Mouse (Mus musculus): ENCODE measurements around the gene Dvl1. TPM values are rescaled to one million over a fixed set of nuclear protein-coding genes. Genes with fewer than 3 reads are reported as not detected.

Gene Dvl1
- polyA plus RNA-seq (2012; rRNA removed), result 98.5 and 132 TPM in 2 replicates

DNA sequence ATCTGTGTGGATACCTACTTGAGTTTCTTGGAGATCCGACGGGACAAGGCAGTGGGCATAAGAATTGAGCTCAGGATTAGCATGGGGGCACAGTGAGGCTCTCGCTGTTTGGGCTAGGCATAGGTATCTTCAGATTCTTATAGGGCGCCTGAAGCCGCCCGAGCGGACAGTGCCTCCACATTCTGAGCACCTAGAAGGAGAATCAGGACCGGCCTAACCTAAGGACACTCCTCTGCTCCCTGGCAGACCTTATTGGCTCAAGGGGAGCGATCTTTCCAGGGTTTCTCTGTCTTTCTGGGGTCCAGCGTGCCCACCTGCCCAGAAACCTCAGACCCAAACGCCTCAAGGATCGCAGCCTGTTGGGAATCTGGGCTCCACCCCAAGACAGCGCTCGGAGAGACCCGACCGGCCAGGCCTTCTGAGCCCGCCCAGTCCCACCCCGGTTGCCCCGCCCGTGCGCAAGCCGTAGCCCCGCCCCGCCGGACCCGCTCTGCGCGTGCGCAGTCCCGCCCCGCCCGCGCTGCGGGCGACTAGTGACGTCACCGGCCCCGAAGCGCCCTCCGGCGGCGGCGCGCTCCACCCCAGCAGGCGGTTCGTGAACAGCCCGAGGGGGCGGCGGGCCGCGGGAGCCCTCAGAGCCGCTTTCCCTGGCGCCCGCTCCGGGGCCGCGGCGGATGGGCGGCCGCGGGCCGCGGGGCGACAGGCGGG, at the start of gene Dvl1:
Dvl1 (plus strand) TSS at position 532 of the 708 bp plus-strand sequence.
- Histone ChIP-seq H3K27ac (ENCODE audit: insufficient read depth, low read length) (peak within 1 kb of the TSS; percentile 61), H3K4me3 (ENCODE audit: extremely low read depth, insufficient read depth, insufficient read length) (peak within 1 kb of the TSS; percentile 75), H3K36me3 (ENCODE audit: control insufficient read depth, insufficient read depth, low read length) (no peaks in the 10 kb centered on the region), H3K4me1 (ENCODE audit: control insufficient read depth, insufficient read depth, insufficient read length) (peaks cover 16% of the 10 kb centered on the region; the same call in 1 of the 2 replicates), H3K27me3 (ENCODE audit: control insufficient read depth, insufficient read depth, low read length) (no peaks in the 10 kb centered on the region)
- TF ChIP-seq CTCF (IDR thresholded peaks at IDR 0.05; ENCODE audit: extremely low read depth, insufficient read depth, insufficient read length, insufficient replicate concordance) (peak; percentile 40; the same call in 1 of the 2 replicates), POLR2A (IDR thresholded peaks at IDR 0.05; ENCODE audit: low read depth, low read length) (peak; percentile 49; the same call in 1 of the 2 replicates)
- 3% methylated on average over 64 of the region's 65 CpGs for whole genome bisulfite sequencing
- peak; percentile 71 to 92 for DNase-seq (ENCODE audit: low read depth in 1 of 2, low spot score in 2 of 2)

DNA sequence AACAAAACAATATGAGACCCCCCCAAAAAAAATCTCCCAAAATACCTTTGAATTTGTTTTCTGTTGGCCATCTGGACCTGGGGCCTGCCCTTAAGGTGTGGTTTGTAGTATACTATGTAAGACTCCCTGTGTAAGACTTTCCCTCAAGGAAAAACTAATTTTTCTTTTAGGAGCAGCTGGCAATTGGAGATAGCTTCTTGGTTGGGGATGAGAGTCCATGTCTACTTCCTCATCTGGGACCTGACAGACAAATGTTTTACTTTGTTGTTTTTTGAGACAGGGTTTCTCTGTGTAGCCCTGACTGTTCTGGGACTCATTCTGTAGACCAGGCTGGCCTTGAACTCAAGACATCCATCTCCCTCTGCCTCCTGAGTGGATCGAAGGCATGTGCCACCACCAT, 45.1 kb upstream of the Dvl1 start:
- H3K4me3 ChIP-seq (ENCODE audit: extremely low read depth, insufficient read depth, insufficient read length), result no peak overlapping the region
- peaks cover 6% of the 10 kb centered on the region; the same call in 1 of the 2 replicates for H3K4me1 ChIP-seq (ENCODE audit: control insufficient read depth, insufficient read depth, insufficient read length)
- H3K27ac ChIP-seq (ENCODE audit: insufficient read depth, low read length), result no peak overlapping the region
- no peak for TF ChIP-seq POLR2A (IDR thresholded peaks at IDR 0.05; ENCODE audit: low read depth, low read length)
- TF ChIP-seq CTCF (IDR thresholded peaks at IDR 0.05; ENCODE audit: extremely low read depth, insufficient read depth, insufficient read length, insufficient replicate concordance), result no peak
- DNase-seq (ENCODE audit: low read depth in 1 of 2, low spot score in 2 of 2), result no peak
- no peaks in the 10 kb centered on the region for H3K27me3 ChIP-seq (ENCODE audit: control insufficient read depth, insufficient read depth, low read length)
- peaks cover 5% of the 10 kb centered on the region for H3K36me3 ChIP-seq (ENCODE audit: control insufficient read depth, insufficient read depth, low read length)
- 100% methylated on average over 1 of the region's 1 CpGs for WGBS

DNA sequence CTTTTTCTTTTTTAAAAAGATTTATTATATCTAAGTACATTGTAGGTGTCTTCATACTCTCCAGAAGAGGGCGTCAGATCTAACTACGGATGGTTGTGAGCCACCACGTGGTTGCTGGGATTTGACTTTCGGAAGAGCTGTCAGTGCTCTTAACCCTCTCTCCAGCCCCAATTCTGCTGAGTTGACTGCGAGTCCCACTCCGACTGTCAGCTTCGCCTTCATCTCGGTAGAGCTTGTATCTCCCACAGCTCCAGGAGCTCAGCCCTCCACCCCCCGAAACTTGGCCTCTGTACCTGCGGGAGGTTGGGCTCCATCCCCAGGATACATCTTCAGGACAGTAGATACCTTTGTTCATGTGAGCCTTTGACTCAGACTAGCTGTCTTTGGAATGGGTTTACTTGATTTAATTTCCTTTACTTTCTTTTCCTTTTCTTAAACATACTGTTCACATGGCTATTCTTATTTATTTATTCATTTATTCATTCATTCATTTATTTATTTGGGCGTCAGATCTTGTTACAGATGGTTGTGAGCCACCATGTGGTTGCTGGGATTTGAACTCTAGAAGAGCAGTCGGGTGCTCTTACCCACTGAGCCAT, 44.4 kb upstream of the Dvl1 start, which contains the start of gene Mrpl20:
Mrpl20 (plus strand) TSS at position 138 of the 599 bp plus-strand sequence.
- DNase-seq (ENCODE audit: low read depth in 1 of 2, low spot score in 2 of 2), result peak in 1 of 2 experiments; percentile 26
- no peak for TF ChIP-seq CTCF (IDR thresholded peaks at IDR 0.05; ENCODE audit: extremely low read depth, insufficient read depth, insufficient read length, insufficient replicate concordance)
- no peak for TF ChIP-seq POLR2A (IDR thresholded peaks at IDR 0.05; ENCODE audit: low read depth, low read length)
- 7% methylated on average over 12 of the region's 12 CpGs for WGBS

DNA sequence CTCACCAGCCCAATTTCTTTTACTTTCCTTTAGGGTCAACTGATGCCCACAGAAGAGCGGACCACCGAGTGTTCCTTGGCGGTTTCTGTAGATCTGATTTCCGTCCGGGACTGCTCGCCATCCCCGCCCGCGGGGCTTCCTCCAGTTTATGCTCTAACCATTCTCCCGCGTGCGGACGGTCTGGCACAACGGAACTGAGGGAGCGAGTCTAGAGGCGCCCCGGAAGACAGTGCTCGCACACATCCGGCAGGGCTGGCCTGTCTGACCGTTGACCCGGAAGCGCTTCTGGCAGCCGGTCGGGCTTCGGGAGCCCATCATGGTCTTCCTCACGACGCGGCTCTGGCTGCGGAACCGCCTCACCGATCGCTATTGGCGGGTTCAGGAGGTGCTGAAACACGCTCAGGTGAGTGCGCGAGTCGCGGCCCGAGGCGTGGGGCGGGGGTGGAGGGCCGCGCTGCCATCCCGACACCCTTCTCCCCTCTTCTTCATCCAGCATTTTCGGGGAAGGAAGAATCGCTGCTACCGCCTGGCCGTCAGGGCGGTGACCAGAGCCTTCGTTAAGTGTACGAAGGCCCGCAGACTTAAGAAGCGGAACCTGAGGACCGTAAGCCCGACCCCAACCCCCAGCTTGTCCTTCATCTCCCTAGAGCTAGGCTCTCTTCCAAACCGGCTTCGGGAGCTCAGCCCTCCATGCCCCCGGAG, 43.7 kb upstream of the Dvl1 start:
- H3K27ac ChIP-seq (ENCODE audit: insufficient read depth, low read length), result peak overlapping the region; percentile 59
- TF ChIP-seq POLR2A (IDR thresholded peaks at IDR 0.05; ENCODE audit: low read depth, low read length), result peak; percentile 85
- no peak for TF ChIP-seq CTCF (IDR thresholded peaks at IDR 0.05; ENCODE audit: extremely low read depth, insufficient read depth, insufficient read length, insufficient replicate concordance)
- under 1% methylated on average over 58 of the region's 58 CpGs for WGBS
- H3K4me3 ChIP-seq (ENCODE audit: extremely low read depth, insufficient read depth, insufficient read length), result peak overlapping the region; percentile 95
- DNase-seq (ENCODE audit: low read depth in 1 of 2, low spot score in 2 of 2), result peak; percentile 90 to 94
- peaks cover 16% of the 10 kb centered on the region for H3K36me3 ChIP-seq (ENCODE audit: control insufficient read depth, insufficient read depth, low read length)
- no peaks in the 10 kb centered on the region for H3K27me3 ChIP-seq (ENCODE audit: control insufficient read depth, insufficient read depth, low read length)
- H3K4me1 ChIP-seq (ENCODE audit: control insufficient read depth, insufficient read depth, insufficient read length), result peaks cover 6% of the 10 kb centered on the region; the same call in 1 of the 2 replicates

More for the DNA sequence above, 44.4 kb upstream of the Dvl1 start, which contains the start of gene Mrpl20:
- Histone ChIP-seq H3K27me3 (ENCODE audit: control insufficient read depth, insufficient read depth, low read length) (no peaks in the 10 kb centered on the region), H3K36me3 (ENCODE audit: control insufficient read depth, insufficient read depth, low read length) (peaks cover 10% of the 10 kb centered on the region), H3K27ac (ENCODE audit: insufficient read depth, low read length) (peak within 1 kb of the TSS; percentile 59), H3K4me1 (ENCODE audit: control insufficient read depth, insufficient read depth, insufficient read length) (peaks cover 6% of the 10 kb centered on the region; the same call in 1 of the 2 replicates), H3K4me3 (ENCODE audit: extremely low read depth, insufficient read depth, insufficient read length) (peak within 1 kb of the TSS; percentile 95)

DNA sequence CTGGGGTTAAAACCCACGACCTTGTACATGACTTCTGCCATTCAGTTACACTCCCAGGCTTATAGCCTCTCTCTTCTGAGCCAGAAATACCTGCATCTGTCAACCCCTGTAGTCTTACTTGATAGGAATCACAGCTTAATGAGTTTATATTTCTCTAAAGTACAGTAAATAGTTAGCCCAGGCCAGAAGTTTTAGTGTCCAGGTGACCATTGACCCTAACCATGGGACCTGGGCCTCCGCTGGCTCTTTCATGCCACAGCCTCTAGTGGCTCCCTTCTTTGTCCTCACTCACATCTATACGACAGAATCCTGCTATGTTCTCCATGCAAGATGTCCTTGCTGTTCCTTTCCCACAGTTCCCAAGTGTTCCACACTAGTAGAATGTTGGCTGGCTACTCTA, 39.4 kb upstream of the Dvl1 start:
- H3K36me3 ChIP-seq (ENCODE audit: control insufficient read depth, insufficient read depth, low read length), result peaks cover 26% of the 10 kb centered on the region
- 91% methylated on average over 3 of the region's 3 CpGs for WGBS
- no peaks in the 10 kb centered on the region for H3K27me3 ChIP-seq (ENCODE audit: control insufficient read depth, insufficient read depth, low read length)
- peaks cover 4% of the 10 kb centered on the region; the same call in 1 of the 2 replicates for H3K4me1 ChIP-seq (ENCODE audit: control insufficient read depth, insufficient read depth, insufficient read length)
- H3K4me3 ChIP-seq (ENCODE audit: extremely low read depth, insufficient read depth, insufficient read length), result no peak overlapping the region
- no peak overlapping the region for H3K27ac ChIP-seq (ENCODE audit: insufficient read depth, low read length)
- no peak for TF ChIP-seq CTCF (IDR thresholded peaks at IDR 0.05; ENCODE audit: extremely low read depth, insufficient read depth, insufficient read length, insufficient replicate concordance)
- no peak for TF ChIP-seq POLR2A (IDR thresholded peaks at IDR 0.05; ENCODE audit: low read depth, low read length)
- DNase-seq (ENCODE audit: low read depth in 1 of 2, low spot score in 2 of 2), result no peak

DNA sequence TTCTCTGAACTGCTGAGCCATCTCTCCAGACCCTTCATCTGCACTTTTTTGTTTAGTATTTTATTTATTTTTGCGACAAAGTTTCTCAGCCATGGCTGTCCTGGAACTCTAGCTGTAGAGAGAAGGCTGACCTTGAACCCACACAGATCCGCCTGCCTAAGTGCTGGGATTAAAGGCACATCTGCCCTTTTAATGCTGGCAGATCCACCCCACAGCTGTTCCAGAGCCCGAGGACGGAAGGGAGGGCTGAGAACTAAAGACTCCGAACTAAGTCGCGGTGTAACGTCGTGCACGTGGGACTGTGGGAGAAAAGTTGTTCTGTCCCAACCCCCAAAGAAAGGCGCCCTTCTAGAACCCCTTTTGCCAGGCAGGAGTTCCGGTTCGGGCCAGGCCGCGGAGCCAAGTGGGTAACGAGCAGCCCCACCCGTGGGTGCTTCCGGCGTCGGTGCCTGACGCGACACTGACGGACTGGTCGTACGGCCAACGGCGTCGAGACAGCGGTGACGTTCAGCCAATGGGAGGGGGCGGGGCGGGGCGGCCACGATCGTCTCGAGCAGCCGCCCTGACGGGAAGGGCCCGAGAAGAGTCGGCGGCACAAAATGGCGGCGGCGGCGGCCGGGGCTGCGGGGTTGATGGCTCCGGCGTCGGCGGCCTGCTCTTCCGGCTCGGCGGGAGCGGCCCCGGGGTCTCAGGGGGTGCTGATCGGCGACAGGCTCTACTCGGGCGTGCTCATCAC, 35.1 kb upstream of the Dvl1 start, which contains the start of gene Ccnl2:
Ccnl2 (plus strand) TSS at position 561 of the 736 bp plus-strand sequence.
- H3K4me1 ChIP-seq (ENCODE audit: control insufficient read depth, insufficient read depth, insufficient read length), result peaks cover 3% of the 10 kb centered on the region; the same call in 1 of the 2 replicates
- H3K27ac ChIP-seq (ENCODE audit: insufficient read depth, low read length), result peak within 1 kb of the TSS; percentile 91
- TF ChIP-seq CTCF (IDR thresholded peaks at IDR 0.05; ENCODE audit: extremely low read depth, insufficient read depth, insufficient read length, insufficient replicate concordance) (no peak), POLR2A (IDR thresholded peaks at IDR 0.05; ENCODE audit: low read depth, low read length) (peak; percentile 69)
- no peaks in the 10 kb centered on the region for H3K27me3 ChIP-seq (ENCODE audit: control insufficient read depth, insufficient read depth, low read length)
- under 1% methylated on average over 60 of the region's 60 CpGs for WGBS
- H3K4me3 ChIP-seq (ENCODE audit: extremely low read depth, insufficient read depth, insufficient read length), result peak within 1 kb of the TSS; percentile 88
- H3K36me3 ChIP-seq (ENCODE audit: control insufficient read depth, insufficient read depth, low read length), result peaks cover 40% of the 10 kb centered on the region
- DNase-seq (ENCODE audit: low read depth in 1 of 2, low spot score in 2 of 2), result peak; percentile 90 to 92

Data from spleen, adult 2 months (tissue).